ENCODE assay signal across 10 mouse cellular contexts in genomic region chr5:120156166-120156909, GRCm38 (mm10). TPM values are rescaled to one million over a fixed set of nuclear protein-coding genes. Genes with fewer than 3 reads are reported as not detected.
DNase-seq lines count a peak whose midpoint lies in the region; ATAC-seq and TF ChIP-seq lines count a peak whose summit lies in the region.
"Had no signal": no experiment of that assay in that cellular context is flagged by ENCODE, and none has a peak within 500 bp of the region (broad histone marks: within the 10 kb centered on the region; RNA-seq: fewer than 3 reads in every experiment).

No protein-coding gene starts in this region.

- H3K4me2 ChIP-seq in liver, postnatal 0 days (ENCODE audit: low read depth, low read length): no peak overlapping the region
- H3K4me2 ChIP-seq in liver, embryonic 11.5 days: no peak overlapping the region
- H3K4me2 ChIP-seq in neural tube, embryonic 12.5 days (replicated peaks): no peak overlapping the region

- peak overlapping the region; percentile 12; the same call in 1 of the 2 replicates for H3K27ac ChIP-seq in liver, postnatal 0 days (ENCODE audit: low read depth)
- H3K27ac ChIP-seq in liver, embryonic 11.5 days (ENCODE audit: low read depth, low read length): no peak overlapping the region
- H3K27ac ChIP-seq in kidney, adult 2 months (ENCODE audit: insufficient read depth, low read depth, low read length): no peak overlapping the region
- H3K27ac ChIP-seq in neural tube, embryonic 12.5 days: peak overlapping the region; percentile 42; the same call in 1 of the 2 replicates

- ATAC-seq in liver, postnatal 0 days: peak; percentile 54
- no peak for ATAC-seq in liver, embryonic 11.5 days (replicated peaks; ENCODE audit: low FRiP score)
- ATAC-seq in neural tube, embryonic 12.5 days (ENCODE audit: low FRiP score, low read depth): no peak
- ATAC-seq in megakaryocyte progenitor cell, adult 5-6 weeks (replicated peaks; ENCODE audit: poor library complexity): no peak
- ATAC-seq in granulocyte monocyte progenitor cell, adult 5-6 weeks (replicated peaks; ENCODE audit: poor library complexity, severe bottlenecking): no peak

- no peaks in the 10 kb centered on the region for H3K4me1 ChIP-seq in liver, postnatal 0 days (ENCODE audit: insufficient read depth)
- peaks cover 20% of the 10 kb centered on the region for H3K4me1 ChIP-seq in liver, embryonic 11.5 days (replicated peaks; ENCODE audit: control insufficient read depth, insufficient read depth, low read length)
- H3K4me1 ChIP-seq in kidney, adult 2 months (ENCODE audit: control insufficient read depth, insufficient read depth, low read length): peaks cover 3% of the 10 kb centered on the region; the same call in 1 of the 2 replicates
- H3K4me1 ChIP-seq in neural tube, embryonic 12.5 days: peaks cover 22% of the 10 kb centered on the region

- H3K9me3 ChIP-seq in liver, postnatal 0 days (ENCODE audit: low read length): no peaks in the 10 kb centered on the region
- H3K9me3 ChIP-seq in liver, embryonic 11.5 days (ENCODE audit: control insufficient read depth, low read length): no peaks in the 10 kb centered on the region
- H3K9me3 ChIP-seq in neural tube, embryonic 12.5 days: no peaks in the 10 kb centered on the region

- H3K9ac ChIP-seq in liver, postnatal 0 days (replicated peaks): no peak overlapping the region
- no peak overlapping the region for H3K9ac ChIP-seq in liver, embryonic 11.5 days (ENCODE audit: low read depth, low read length)
- H3K9ac ChIP-seq in neural tube, embryonic 12.5 days: no peak overlapping the region

- TF ChIP-seq EP300 in liver, postnatal 0 days (IDR thresholded peaks at IDR 0.05; ENCODE audit: low read depth): no peak

- no peak overlapping the region for H3K4me3 ChIP-seq in liver, postnatal 0 days (ENCODE audit: low read depth, low read length)
- no peak overlapping the region for H3K4me3 ChIP-seq in liver, embryonic 11.5 days (ENCODE audit: low read depth, low read length)
- H3K4me3 ChIP-seq in kidney, adult 2 months (ENCODE audit: insufficient read depth, low read depth, low read length): no peak overlapping the region
- no peak overlapping the region for H3K4me3 ChIP-seq in neural tube, embryonic 12.5 days

- WGBS in liver, postnatal 0 days (ENCODE audit: insufficient replicate concordance): 69% methylated on average over 21 of the region's 21 CpGs
- 62% methylated on average over 21 of the region's 21 CpGs for WGBS in liver, embryonic 11.5 days
- 64% methylated on average over 21 of the region's 21 CpGs for WGBS in kidney, adult 2 months
- 70% methylated on average over 21 of the region's 21 CpGs for WGBS in neural tube, embryonic 12.5 days

- DNase-seq in liver, postnatal 0 days: no peak
- no peak for DNase-seq in liver, embryonic 11.5 days (ENCODE audit: low spot score)
- DNase-seq in heart, adult 9 months (ENCODE audit: low spot score in 2 of 2): peak; percentile 71 to 87
- DNase-seq in kidney, adult 2 months: peak; percentile 35
- no peak for DNase-seq in left cerebral cortex, adult 8-10 months (ENCODE audit: low spot score in 2 of 2)
- DNase-seq: cerebellum, postnatal 14 days; right cerebral cortex, postnatal 25 days had no signal

- no peak for TF ChIP-seq CTCF in liver, postnatal 0 days (IDR thresholded peaks at IDR 0.05; ENCODE audit: low read depth)
- TF ChIP-seq CTCF in kidney, adult 2 months (conservative IDR thresholded peaks at IDR 0.05; ENCODE audit: insufficient read depth, insufficient read length, low read depth, low read length): no peak

- H3K27me3 ChIP-seq in liver, postnatal 0 days (ENCODE audit: insufficient read depth, low read length): no peaks in the 10 kb centered on the region
- H3K27me3 ChIP-seq in liver, embryonic 11.5 days (replicated peaks; ENCODE audit: control insufficient read depth, insufficient read depth, low read length): no peaks in the 10 kb centered on the region
- H3K27me3 ChIP-seq in kidney, adult 2 months (replicated peaks; ENCODE audit: control insufficient read depth, insufficient read depth, low read length): no peaks in the 10 kb centered on the region
- no peaks in the 10 kb centered on the region for H3K27me3 ChIP-seq in neural tube, embryonic 12.5 days (replicated peaks)

- no peak for TF ChIP-seq POLR2A in kidney, adult 2 months (IDR thresholded peaks at IDR 0.05; ENCODE audit: low read depth, low read length)

- peaks cover 2% of the 10 kb centered on the region; the same call in 1 of the 2 replicates for H3K36me3 ChIP-seq in liver, postnatal 0 days (replicated peaks; ENCODE audit: insufficient read depth, low read length)
- no peaks in the 10 kb centered on the region; the same call in 1 of the 2 replicates for H3K36me3 ChIP-seq in liver, embryonic 11.5 days (ENCODE audit: control insufficient read depth, insufficient read depth, low read length)
- H3K36me3 ChIP-seq in kidney, adult 2 months (ENCODE audit: control insufficient read depth, insufficient read depth, low read length): no peaks in the 10 kb centered on the region
- no peaks in the 10 kb centered on the region for H3K36me3 ChIP-seq in neural tube, embryonic 12.5 days

RNA-seq across cellular contexts. Expression of gene Rbm19, which starts 40.1 kb away (rescaled TPM):
- polyA plus RNA-seq in liver, postnatal 0 days (2015; fragmentation: Nextera tagmentation; extraction: Ambion mirVana): 6.8 and 6.9 TPM in 2 replicates
- polyA plus RNA-seq in liver, embryonic 11.5 days (2014; fragmentation: Nextera tagmentation; extraction: Ambion mirVana): 31.8 and 35.1 TPM in 2 replicates
- 10.7 and 12.1 TPM in 2 replicates for polyA plus RNA-seq in kidney, adult 2 months (2012; rRNA removed)
- polyA plus RNA-seq in neural tube, embryonic 12.5 days (2016; fragmentation: Nextera tagmentation; extraction: Ambion mirVana): 21.9 and 27.4 TPM in 2 replicates
- 9.6 and 14.1 TPM in 2 replicates for total RNA-seq in megakaryocyte progenitor cell, adult 5-6 weeks (2015)
- 17.6 and 19.1 TPM in 2 replicates for total RNA-seq in megakaryocyte progenitor cell, adult 5-6 weeks (2017)
- total RNA-seq in granulocyte monocyte progenitor cell, adult 5-6 weeks (2014; fragmentation: Nextera tagmentation): 18.3 and 20.7 TPM in 2 replicates
- total RNA-seq in granulocyte monocyte progenitor cell, adult 5-6 weeks (2017): 24.6 and 31.1 TPM in 2 replicates
- total RNA-seq in left cerebral cortex, adult 8-10 months (2022): 10 to 100 TPM; 12.0 to 20.3 (median 19.7) TPM

Comparison
In these comparisons a context has a peak if more than half of its experiments do, and no peak if none do; other contexts are left out.
1. H3K27ac ChIP-seq: peak in liver, postnatal 0 days (single experiment) and neural tube, embryonic 12.5 days (single experiment); none in liver, embryonic 11.5 days (single experiment) and kidney, adult 2 months (single experiment).
2. DNase-seq: peak in heart, adult 9 months (2 of 2) and kidney, adult 2 months (single experiment); none in liver, postnatal 0 days (single experiment), liver, embryonic 11.5 days (single experiment) and left cerebral cortex, adult 8-10 months (0 of 2).